Mouse (Mus musculus) Patski (cell line): ENCODE measurements around the gene Tmem140. TPM values are rescaled to one million over a fixed set of nuclear protein-coding genes. Genes with fewer than 3 reads are reported as not detected.
A peak's percentile ranks its signal among the peaks of the same experiment; 100 is the strongest.

Experiments
- ATAC-seq: fragments of 100-300 bp; one replicate; pipeline ENCODE4 v1.8.0; 2021
- CTCF ChIA-PET: fragments of 350-600 bp; sonication (Branson Sonifier 250); formaldehyde crosslinking; loops from one replicate; lab custom pipeline; 2022; ENCODE audit warnings: inconsistent platforms; lab: Charles Lee
- POLR2A ChIA-PET: fragments of 350-600 bp; sonication (Branson Sonifier 250); formaldehyde crosslinking; loops from one replicate; lab custom pipeline; 2022; ENCODE audit warnings: antibody characterized with exemption, inconsistent platforms; lab: Charles Lee
- DNase-seq: peaks from one replicate; pipeline ENCODE4 v3.0.0-alpha.2; 2011; ENCODE audit warnings: low read depth, low spot score
- H3K27me3 ChIP-seq: fragments of 371-371 bp; one replicate; pipeline ENCODE4 v1.5.1; 2021
- CTCF ChIP-seq: fragments of 100-300 bp; IDR thresholded peaks from one replicate; pipeline ENCODE4 v1.5.1; 2021
- in situ Hi-C: fragments of 300-500 bp; cut with MboI; formaldehyde crosslinking; loops from 3 replicates; pipeline ENCODE4 v1.11.1; 2018; ENCODE audit warnings: low pct_unique_long_range_greater_than_20kb, mixed read lengths
- polyA plus RNA-seq: library from polyadenylated mRNA; unstranded; gene quantifications from one replicate; pipeline ENCODE4 v1.2.3, GENCODE M21; 2021

Tmem140 gene
- polyA plus RNA-seq, 1 experiment from 2014 or later = 16.9 TPM

GRCm38 (mm10) chr6:34920631-34921030 is 57.7 kb downstream of the Tmem140 start:
- no peak for ATAC-seq
- ChIA-PET CTCF (interaction anchor here (1.3 kb wide), 1 partner anchor 15 kb away, joined by 3 read pairs; no protein-coding TSS in a partner anchor), POLR2A (no interaction called here)
- DNase-seq = no peak
- in situ Hi-C loops = loop anchor here (5.0 kb wide), 1 partner anchor 408 kb away; no protein-coding TSS in a partner anchor
- no peak for TF ChIP-seq CTCF
- H3K27me3 ChIP-seq = no peaks in the 10 kb centered on the region

DNA sequence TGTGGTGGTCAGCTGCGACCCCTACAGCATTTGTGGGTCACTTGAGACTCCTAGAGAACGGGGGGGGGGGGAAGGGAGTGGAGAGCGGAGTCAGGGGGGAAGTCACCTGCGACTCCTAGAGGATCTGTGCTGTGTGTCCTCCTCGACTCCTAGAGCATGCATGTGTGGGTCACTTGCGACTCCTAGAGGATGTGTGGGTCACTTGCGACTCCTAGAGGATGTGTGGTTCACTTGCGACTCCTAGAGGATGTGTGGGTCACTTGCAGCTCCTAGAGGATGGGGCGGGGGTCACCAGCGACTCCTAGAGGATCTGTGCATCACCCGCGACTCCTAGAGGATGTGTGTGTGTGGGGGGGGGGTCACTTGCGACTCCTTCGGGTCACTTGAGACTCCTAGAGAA is 59.0 kb downstream of the Tmem140 start:
- ChIA-PET POLR2A (interaction anchor here (0.6 kb wide), 1 partner anchor 538 kb away, joined by 5 read pairs; no protein-coding TSS in a partner anchor), CTCF (interaction anchor here (0.6 to 1.1 kb wide), 4 partner anchors 15 to 75 kb away, joined by 3 to 4 read pairs (median 4); no protein-coding TSS in a partner anchor)
- no peaks in the 10 kb centered on the region for H3K27me3 ChIP-seq
- peak; percentile 6 for DNase-seq
- peak; percentile 59 for TF ChIP-seq CTCF
- in situ Hi-C loops = loop anchor here (5.0 kb wide), 1 partner anchor 410 kb away; no protein-coding TSS in a partner anchor
- ATAC-seq = peak; percentile 63

Other genes with a start within 250 kb of the Tmem140 start
- 8.5 TPM for gene Agbl3, start 82.7 kb upstream of the Tmem140 start, polyA plus RNA-seq
- 9.2 TPM for gene Cyren, start 14.9 kb downstream of the Tmem140 start, polyA plus RNA-seq
- gene Wdr91, start 47.7 kb downstream of the Tmem140 start, polyA plus RNA-seq = 15.5 TPM
- not detected for gene Stra8, start 57.0 kb downstream of the Tmem140 start, polyA plus RNA-seq
- 0.10 TPM for gene Slc23a4, start 125.3 kb downstream of the Tmem140 start, polyA plus RNA-seq